8 mouse cellular contexts compared by ENCODE assay signal in genomic region chr2:45096638-45097247, GRCm38 (mm10). TPM values are rescaled to one million over a fixed set of nuclear protein-coding genes. Genes with fewer than 3 reads are reported as not detected.
DNase-seq lines count a peak whose midpoint lies in the region; ATAC-seq and TF ChIP-seq lines count a peak whose summit lies in the region.

No protein-coding gene starts in this region.

- no peaks in the 10 kb centered on the region for H3K27me3 ChIP-seq in lung, embryonic 14.5 days (ENCODE audit: insufficient read depth, low read length)
- H3K27me3 ChIP-seq in hindbrain, embryonic 16.5 days (replicated peaks; ENCODE audit: control insufficient read depth, insufficient read depth, low read length) = no peaks in the 10 kb centered on the region
- H3K27me3 ChIP-seq in stomach, embryonic 14.5 days (ENCODE audit: control insufficient read depth, insufficient read depth, low read length) = no peaks in the 10 kb centered on the region

- H3K4me2 ChIP-seq in lung, embryonic 14.5 days = 0 out of 2 replicates have a peak overlapping the region, but pooled peaks have one; percentile 8
- peak overlapping the region; percentile 36 for H3K4me2 ChIP-seq in hindbrain, embryonic 16.5 days (ENCODE audit: low read length)
- no peak overlapping the region for H3K4me2 ChIP-seq in stomach, embryonic 14.5 days (replicated peaks; ENCODE audit: low read depth, low read length)

- H3K27ac ChIP-seq in gastrocnemius, adult 2 months = peak overlapping the region; percentile 55
- H3K27ac ChIP-seq in lung, embryonic 14.5 days (ENCODE audit: low read depth) = peak overlapping the region; percentile 66; the same call in 1 of the 2 replicates
- peak overlapping the region; percentile 72 for H3K27ac ChIP-seq in hindbrain, embryonic 16.5 days (ENCODE audit: low read depth, low read length)
- H3K27ac ChIP-seq in stomach, embryonic 14.5 days (ENCODE audit: low read length) = peak overlapping the region; percentile 52; the same call in 1 of the 2 replicates

- no peaks in the 10 kb centered on the region for H3K9me3 ChIP-seq in lung, embryonic 14.5 days (ENCODE audit: low read depth, low read length)
- no peaks in the 10 kb centered on the region for H3K9me3 ChIP-seq in hindbrain, embryonic 16.5 days (ENCODE audit: control insufficient read depth, low read length)
- no peaks in the 10 kb centered on the region for H3K9me3 ChIP-seq in stomach, embryonic 14.5 days (ENCODE audit: control insufficient read depth, low read depth, low read length)

- peaks cover 38% of the 10 kb centered on the region for H3K4me1 ChIP-seq in lung, embryonic 14.5 days (ENCODE audit: insufficient read depth)
- peaks cover 21% of the 10 kb centered on the region for H3K4me1 ChIP-seq in hindbrain, embryonic 16.5 days (ENCODE audit: control insufficient read depth, insufficient read depth, low read depth, low read length)
- H3K4me1 ChIP-seq in stomach, embryonic 14.5 days (ENCODE audit: control insufficient read depth, insufficient read depth, low read length) = peaks cover 28% of the 10 kb centered on the region

- WGBS in lung, embryonic 14.5 days = 35% methylated on average over 10 of the region's 10 CpGs
- WGBS in hindbrain, embryonic 16.5 days = 21% methylated on average over 10 of the region's 10 CpGs
- 46% methylated on average over 10 of the region's 10 CpGs for whole genome bisulfite sequencing in stomach, embryonic 14.5 days

- 0 out of 2 replicates have a peak overlapping the region, but pooled peaks have one; percentile 13 for H3K9ac ChIP-seq in lung, embryonic 14.5 days
- no peak overlapping the region for H3K9ac ChIP-seq in hindbrain, embryonic 16.5 days (ENCODE audit: low read depth, low read length)
- no peak overlapping the region for H3K9ac ChIP-seq in stomach, embryonic 14.5 days (replicated peaks; ENCODE audit: low read depth, low read length)

- H3K36me3 ChIP-seq in lung, embryonic 14.5 days (ENCODE audit: insufficient read depth) = peaks cover 58% of the 10 kb centered on the region
- H3K36me3 ChIP-seq in hindbrain, embryonic 16.5 days (ENCODE audit: control insufficient read depth, insufficient read depth, low read length) = no peaks in the 10 kb centered on the region
- H3K36me3 ChIP-seq in stomach, embryonic 14.5 days (ENCODE audit: control insufficient read depth, insufficient read depth, low read length) = peaks cover 14% of the 10 kb centered on the region

- intact Hi-C loops in gastrocnemius, adult 2 months (cut with DNase I) = no loop called here
- intact Hi-C loops in gastrocnemius, postnatal 14 days (cut with DNase I; ENCODE audit: low total_unique reads) = no loop called here

- DNase-seq in gastrocnemius, adult 2 months = no peak
- DNase-seq in gastrocnemius, postnatal 14 days = no peak
- no peak for DNase-seq in lung, embryonic 14.5 days
- no peak for DNase-seq in lung, postnatal 36 days
- no peak for DNase-seq in spleen, postnatal 36 days (ENCODE audit: low spot score in 2 of 2)

- no peak for TF ChIP-seq CTCF in gastrocnemius, adult 2 months (IDR thresholded peaks at IDR 0.05)
- TF ChIP-seq CTCF in lung, embryonic 14.5 days (IDR thresholded peaks at IDR 0.05; ENCODE audit: low read depth) = no peak

- H3K4me3 ChIP-seq in gastrocnemius, adult 2 months = peak overlapping the region; percentile 29
- H3K4me3 ChIP-seq in lung, embryonic 14.5 days (ENCODE audit: low read depth, low read length) = no peak overlapping the region
- H3K4me3 ChIP-seq in hindbrain, embryonic 16.5 days (ENCODE audit: low read length) = no peak overlapping the region
- no peak overlapping the region for H3K4me3 ChIP-seq in stomach, embryonic 14.5 days (ENCODE audit: low read depth, low read length)

- ATAC-seq in lung, embryonic 14.5 days (ENCODE audit: insufficient read depth) = no peak
- ATAC-seq in hindbrain, embryonic 16.5 days = peak; percentile 63; the same call in 1 of the 2 replicates
- no peak for ATAC-seq in stomach, embryonic 14.5 days (ENCODE audit: insufficient number of reproducible peaks, insufficient read depth, low FRiP score, low read depth)
- ATAC-seq in megakaryocyte, adult 5-6 weeks (ENCODE audit: poor library complexity, severe bottlenecking) = no peak

RNA-seq across cellular contexts. Expression of gene Zeb2, which starts 20.5 kb away (rescaled TPM):
- total RNA-seq in gastrocnemius, adult 2 months (2021) = 10 to 100 TPM; 31.3 to 41.6 TPM
- total RNA-seq in gastrocnemius, postnatal 14 days (2021) = 10 to 100 TPM; 40.8 to 59.9 TPM
- polyA plus RNA-seq in lung, embryonic 14.5 days (2014; fragmentation: Nextera tagmentation; extraction: Ambion mirVana) = 90.1 and 90.4 TPM in 2 replicates
- polyA plus RNA-seq in hindbrain, embryonic 16.5 days (2015; fragmentation: Nextera tagmentation; extraction: Ambion mirVana) = 30.3 and 36.8 TPM in 2 replicates
- 67.9 and 73.2 TPM in 2 replicates for polyA plus RNA-seq in stomach, embryonic 14.5 days (2014; fragmentation: Nextera tagmentation; extraction: Ambion mirVana)
- 288 and 305 TPM in 2 replicates for total RNA-seq in megakaryocyte, adult 5-6 weeks (2015)
- total RNA-seq in megakaryocyte, adult 5-6 weeks (2017) = 278 and 291 TPM in 2 replicates

Comparison
In these comparisons a context has a peak if more than half of its experiments do, and no peak if none do; other contexts are left out.
1. RNA of gene Zeb2, which starts 20.5 kb away (total RNA-seq): 278 to 305 TPM in megakaryocyte, adult 5-6 weeks; 40.8 to 59.9 TPM in gastrocnemius, postnatal 14 days and 31.3 to 41.6 TPM in gastrocnemius, adult 2 months; every median in the first group is over 4 times any median in the second.
2. Peak in every context shown above with its lines, with median percentiles within 50 percentile points of each other: H3K27ac ChIP-seq.